Mouse (Mus musculus): Measurements from ENCODE around the gene Scgb1b27. TPM values are rescaled to one million over a fixed set of nuclear protein-coding genes. Genes with fewer than 3 reads are reported as not detected.
"Not testable (repeated sequence)": the region's sequence is repeated elsewhere in the genome, so short reads cannot be mapped to it uniquely, and the experiment has no call there.

Scgb1b27 gene
- not detected in 2 replicates for polyA plus RNA-seq (2016; fragmentation: Nextera tagmentation; extraction: Ambion mirVana)

DNA sequence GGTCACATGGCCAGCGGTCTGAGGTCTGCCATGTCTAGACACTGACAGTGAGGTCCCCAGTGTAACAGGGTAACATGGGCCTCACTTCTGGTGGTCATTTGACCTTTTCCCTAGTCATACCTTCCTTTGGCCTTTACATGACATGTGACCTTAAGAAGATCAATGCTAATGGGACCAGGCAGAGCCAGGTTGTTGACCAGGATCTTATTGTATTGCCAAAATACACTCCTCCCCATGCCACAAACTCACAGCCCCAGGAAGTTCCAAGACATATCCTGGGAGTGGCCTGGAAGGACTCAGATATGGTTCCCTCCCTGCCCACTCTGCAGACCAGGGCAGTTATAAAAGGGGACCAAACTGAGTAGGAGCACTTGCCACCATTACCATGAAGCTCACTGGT lies at the start of gene Scgb1b27:
Scgb1b27 (plus strand) TSS at position 301 of the 400 bp plus-strand sequence.
- not testable (repeated sequence) for H3K4me3 ChIP-seq; ATAC-seq (ENCODE audit: low FRiP score, low read depth); H3K36me3 ChIP-seq; H3K27me3 ChIP-seq; H3K4me1 ChIP-seq; H3K9ac ChIP-seq (replicated peaks); H3K27ac ChIP-seq (replicated peaks); H3K4me2 ChIP-seq (replicated peaks)
- WGBS = 90% methylated on average over 1 of the region's 1 CpGs
- peaks cover 71% of the 10 kb centered on the region for H3K9me3 ChIP-seq

DNA sequence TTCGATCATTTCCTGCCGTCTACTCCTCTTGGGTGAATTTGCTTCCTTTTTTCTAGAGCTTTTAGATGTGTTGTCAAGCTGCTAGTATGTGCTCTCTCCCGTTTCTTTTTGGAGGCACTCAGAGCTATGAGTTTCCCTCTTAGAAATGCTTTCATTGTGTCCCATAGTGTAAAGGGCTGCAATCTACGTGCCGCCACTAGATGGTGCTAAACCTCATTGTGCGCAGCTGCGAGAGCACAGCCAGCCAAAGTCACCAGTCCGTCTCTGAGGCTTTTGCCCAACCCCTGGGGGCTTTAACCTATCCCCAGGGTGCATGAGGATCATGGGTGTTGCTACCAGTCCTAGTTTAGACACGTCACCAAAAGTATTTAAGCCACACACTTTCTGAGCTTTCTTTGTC lies 39.0 kb upstream of the Scgb1b27 start:
- peaks cover 22% of the 10 kb centered on the region; the same call in 1 of the 2 replicates for H3K9me3 ChIP-seq
- not testable (repeated sequence) for H3K27ac ChIP-seq (replicated peaks); H3K4me2 ChIP-seq (replicated peaks); H3K9ac ChIP-seq (replicated peaks); H3K36me3 ChIP-seq; H3K4me1 ChIP-seq; H3K4me3 ChIP-seq; H3K27me3 ChIP-seq; ATAC-seq (ENCODE audit: low FRiP score, low read depth)
- 36% methylated on average over 8 of the region's 9 CpGs for WGBS

DNA sequence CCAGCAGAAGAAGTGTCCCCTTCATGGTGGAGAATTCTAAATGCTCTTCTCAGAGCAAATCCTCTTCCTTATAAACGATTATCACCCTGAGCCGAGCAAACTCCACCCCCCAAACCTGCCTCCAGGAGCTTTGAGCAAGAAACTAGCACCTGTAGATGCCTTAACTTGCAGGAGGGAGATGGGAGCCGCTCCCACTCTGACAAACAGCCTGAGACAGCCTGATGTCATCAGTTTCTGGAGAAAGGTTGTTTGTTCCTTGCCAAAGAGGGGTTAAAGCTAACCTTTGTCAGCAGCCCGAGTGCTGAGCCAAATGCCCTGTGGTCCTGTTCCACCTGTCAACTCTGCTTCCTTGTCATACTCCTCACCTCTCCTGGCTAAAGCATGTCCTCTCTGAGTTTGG lies 7.4 kb upstream of the Scgb1b27 start, which contains the start of gene Scgb2b27:
Scgb2b27 (minus strand) TSS at position 101 of the 400 bp plus-strand sequence.
- H3K4me3 ChIP-seq = no peak within 1 kb of the TSS
- ATAC-seq (ENCODE audit: low FRiP score, low read depth) = no peak
- H3K27ac ChIP-seq (replicated peaks) = no peak within 1 kb of the TSS
- no peaks in the 10 kb centered on the region for H3K4me1 ChIP-seq
- WGBS = 74% methylated on average over 4 of the region's 4 CpGs
- peaks cover 50% of the 10 kb centered on the region for H3K9me3 ChIP-seq
- H3K9ac ChIP-seq (replicated peaks) = no peak within 1 kb of the TSS
- H3K27me3 ChIP-seq = no peaks in the 10 kb centered on the region
- H3K36me3 ChIP-seq = no peaks in the 10 kb centered on the region
- no peak within 1 kb of the TSS for H3K4me2 ChIP-seq (replicated peaks)

DNA sequence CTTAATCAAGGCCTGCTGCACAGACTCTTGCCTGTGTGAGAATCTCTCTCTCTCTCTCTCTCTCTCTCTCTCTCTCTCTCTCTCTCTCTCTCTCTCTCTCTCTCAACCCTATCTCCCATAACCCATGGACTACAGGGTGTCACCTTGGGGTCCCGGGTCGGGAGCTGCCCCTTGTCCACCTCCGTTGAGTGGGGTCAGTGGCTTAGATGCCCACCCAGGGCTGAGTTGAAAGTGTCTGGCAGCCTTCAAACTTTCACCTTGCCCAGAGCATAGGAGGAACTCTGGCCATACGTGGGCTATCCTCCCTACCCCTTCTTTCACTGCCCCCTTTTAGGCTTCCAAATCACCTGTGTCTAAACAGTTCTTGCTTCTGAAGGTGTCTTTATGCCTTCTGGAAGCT lies 4.4 kb downstream of the Scgb1b27 start:
- H3K4me1 ChIP-seq = no peaks in the 10 kb centered on the region

DNA sequence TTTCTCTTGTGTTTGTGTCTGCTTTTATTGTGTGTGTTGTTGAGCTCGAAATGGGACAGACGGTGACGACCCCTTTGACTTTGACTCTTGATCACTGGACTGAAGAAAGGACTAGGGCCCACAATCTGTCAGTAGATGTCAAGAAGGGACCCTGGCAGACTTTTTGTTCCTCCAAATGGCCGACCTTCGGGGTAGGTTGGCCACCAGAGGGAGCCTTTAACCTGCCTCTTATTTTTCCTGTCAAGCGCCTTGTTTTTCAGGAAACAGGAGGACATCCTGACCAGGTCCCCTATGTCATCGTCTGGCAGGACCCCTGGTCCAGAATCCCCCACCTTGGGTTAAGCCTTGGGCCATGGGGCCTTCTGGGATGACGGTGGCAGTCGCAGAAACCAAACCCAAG lies 5.9 kb downstream of the Scgb1b27 start:
- H3K27ac ChIP-seq (replicated peaks); ATAC-seq (ENCODE audit: low FRiP score, low read depth); H3K27me3 ChIP-seq; H3K4me3 ChIP-seq; H3K9ac ChIP-seq (replicated peaks); H3K36me3 ChIP-seq; H3K4me2 ChIP-seq (replicated peaks); H3K4me1 ChIP-seq: not testable (repeated sequence)
- H3K9me3 ChIP-seq = peaks cover 78% of the 10 kb centered on the region
- WGBS = 89% methylated on average over 9 of the region's 9 CpGs

More for the DNA sequence above, 4.4 kb downstream of the Scgb1b27 start:
- Histone ChIP-seq H3K27ac (replicated peaks) (no peak overlapping the region), H3K9me3 (peaks cover 74% of the 10 kb centered on the region), H3K4me3 (no peak overlapping the region), H3K27me3 (no peaks in the 10 kb centered on the region), H3K36me3 (no peaks in the 10 kb centered on the region), H3K9ac (replicated peaks) (no peak overlapping the region), H3K4me2 (replicated peaks) (no peak overlapping the region)
- 84% methylated on average over 4 of the region's 4 CpGs for WGBS
- no peak for ATAC-seq (ENCODE audit: low FRiP score, low read depth)

DNA sequence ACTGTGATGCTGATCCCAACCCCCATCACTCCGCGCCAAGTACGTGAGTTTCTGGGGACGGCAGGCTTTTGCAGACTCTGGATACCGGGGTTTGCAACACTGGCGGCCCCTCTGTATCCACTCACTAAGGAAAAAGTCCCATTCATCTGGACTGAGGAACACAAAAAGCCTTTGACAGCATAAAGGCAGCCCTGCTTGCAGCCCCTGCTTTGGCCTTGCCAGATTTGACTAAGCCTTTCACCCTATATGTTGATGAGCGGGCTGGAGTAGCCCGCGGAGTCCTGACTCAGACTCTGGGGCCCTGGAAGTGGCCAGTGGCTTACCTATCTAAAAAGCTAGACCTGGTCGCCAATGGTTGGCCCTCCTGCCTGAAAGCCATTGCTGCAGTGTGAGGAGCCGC lies 8.7 kb downstream of the Scgb1b27 start:
- no peak for ATAC-seq (ENCODE audit: low FRiP score, low read depth)
- WGBS = 94% methylated on average over 11 of the region's 11 CpGs

DNA sequence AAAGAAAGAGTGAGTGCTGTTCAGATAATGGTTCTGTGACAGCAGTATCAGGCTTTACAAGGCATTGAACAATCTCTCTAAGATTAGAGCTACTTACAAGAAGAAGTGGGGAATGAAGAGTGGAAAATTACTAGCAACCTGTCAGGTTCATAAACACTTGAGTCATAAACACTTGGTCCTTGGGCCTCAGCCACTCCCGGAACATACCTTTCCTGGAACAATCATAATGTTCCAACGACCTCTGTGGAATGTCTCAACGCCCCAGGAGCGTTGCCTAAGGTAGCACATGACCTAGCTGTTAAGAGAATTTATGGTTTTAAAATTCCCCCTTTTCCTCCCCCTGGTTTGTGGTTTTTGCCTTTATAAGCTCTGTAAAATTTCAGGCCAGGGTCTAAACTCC lies 13.3 kb downstream of the Scgb1b27 start:
- H3K27ac ChIP-seq (replicated peaks); H3K4me1 ChIP-seq; H3K36me3 ChIP-seq; H3K27me3 ChIP-seq; H3K9ac ChIP-seq (replicated peaks); H3K4me3 ChIP-seq; ATAC-seq (ENCODE audit: low FRiP score, low read depth); H3K4me2 ChIP-seq (replicated peaks): not testable (repeated sequence)
- WGBS = 65% methylated on average over 3 of the region's 4 CpGs
- H3K9me3 ChIP-seq = peaks cover 53% of the 10 kb centered on the region

More for the DNA sequence above, 8.7 kb downstream of the Scgb1b27 start:
- no peaks in the 10 kb centered on the region for H3K36me3 ChIP-seq
- no peak overlapping the region for H3K9ac ChIP-seq (replicated peaks)
- H3K9me3 ChIP-seq = peaks cover 75% of the 10 kb centered on the region
- no peaks in the 10 kb centered on the region for H3K27me3 ChIP-seq
- H3K4me3 ChIP-seq = no peak overlapping the region
- no peak overlapping the region for H3K27ac ChIP-seq (replicated peaks)
- H3K4me1 ChIP-seq = no peaks in the 10 kb centered on the region
- H3K4me2 ChIP-seq (replicated peaks) = no peak overlapping the region

DNA sequence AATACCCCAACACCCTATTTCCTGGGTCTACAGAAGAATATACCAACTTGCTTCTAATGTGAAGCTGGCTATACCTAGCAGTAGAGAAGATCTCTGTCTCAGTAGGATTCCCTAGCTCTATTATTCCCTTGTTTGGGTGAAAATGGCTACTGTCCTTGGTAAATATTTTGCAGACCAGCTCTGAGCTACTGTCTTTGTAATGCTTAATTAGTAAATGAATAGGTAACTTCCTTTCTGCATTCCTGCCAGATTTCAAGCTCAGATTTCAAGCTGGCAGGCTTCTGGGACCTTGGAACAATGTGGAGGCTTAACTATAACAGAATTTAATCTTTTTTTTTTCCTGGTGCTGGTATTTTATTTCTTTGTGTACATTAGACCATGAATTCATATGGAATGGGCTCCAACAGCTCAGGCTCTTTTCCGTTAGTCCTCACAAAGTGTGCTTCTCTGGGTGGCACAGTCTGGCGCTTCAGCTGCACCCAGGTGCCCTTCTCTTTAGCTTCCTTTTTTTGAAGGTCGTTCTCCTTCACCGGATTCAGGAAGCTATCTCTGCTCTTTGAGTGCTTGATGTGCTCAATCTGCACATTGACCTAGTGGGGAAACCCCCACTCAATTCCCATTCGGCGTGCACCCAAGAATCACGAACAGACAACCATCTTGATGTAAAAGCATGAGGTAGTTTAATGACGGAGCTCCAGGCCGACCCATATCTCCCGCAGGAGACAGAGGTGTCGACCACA lies 15.0 kb downstream of the Scgb1b27 start:
- not testable (repeated sequence) for H3K36me3 ChIP-seq; H3K4me1 ChIP-seq; H3K4me2 ChIP-seq (replicated peaks); ATAC-seq (ENCODE audit: low FRiP score, low read depth); H3K9ac ChIP-seq (replicated peaks); H3K27ac ChIP-seq (replicated peaks); H3K27me3 ChIP-seq; H3K4me3 ChIP-seq
- 88% methylated on average over 11 of the region's 11 CpGs for WGBS
- peaks cover 46% of the 10 kb centered on the region for H3K9me3 ChIP-seq

DNA sequence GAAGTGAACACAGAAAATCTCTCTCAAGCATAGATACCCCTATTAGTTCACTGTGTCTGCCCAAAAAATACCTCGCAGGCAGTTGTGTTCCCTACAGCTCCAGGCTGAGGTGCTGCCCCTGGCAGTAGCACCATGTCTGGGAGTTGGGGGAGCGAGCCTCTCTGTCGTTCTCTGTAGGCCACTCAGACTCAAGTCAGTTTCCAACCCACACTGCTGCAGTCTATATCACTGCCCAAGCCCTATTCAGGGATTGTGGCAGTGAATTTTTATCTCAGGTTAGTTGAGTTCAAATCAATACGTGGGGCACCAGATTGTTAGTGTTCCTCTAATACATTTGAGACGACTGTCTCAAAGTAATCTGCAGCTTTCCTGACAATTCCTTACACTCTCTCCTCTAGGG lies 46.8 kb downstream of the Scgb1b27 start:
- H3K27ac ChIP-seq (replicated peaks); H3K4me2 ChIP-seq (replicated peaks); H3K4me1 ChIP-seq; ATAC-seq (ENCODE audit: low FRiP score, low read depth); H3K9ac ChIP-seq (replicated peaks); H3K27me3 ChIP-seq; H3K4me3 ChIP-seq; H3K36me3 ChIP-seq: not testable (repeated sequence)
- WGBS = 73% methylated on average over 5 of the region's 5 CpGs
- peaks cover 12% of the 10 kb centered on the region; the same call in 1 of the 2 replicates for H3K9me3 ChIP-seq

Other genes starting within 250 kb of the Scgb1b27 start
- not detected in 2 replicates for gene Scgb2b26, start 76.4 kb upstream of the Scgb1b27 start, polyA plus RNA-seq (2016; fragmentation: Nextera tagmentation; extraction: Ambion mirVana)
- gene Scgb2b27, start 7.5 kb upstream of the Scgb1b27 start, polyA plus RNA-seq (2016; fragmentation: Nextera tagmentation; extraction: Ambion mirVana) = not detected in 2 replicates
- gene Scgb1b30, start 73.9 kb downstream of the Scgb1b27 start, polyA plus RNA-seq (2016; fragmentation: Nextera tagmentation; extraction: Ambion mirVana) = not detected in 2 replicates
- gene Wtip, start 111.8 kb downstream of the Scgb1b27 start, polyA plus RNA-seq (2016; fragmentation: Nextera tagmentation; extraction: Ambion mirVana) = 3.0 and 3.8 TPM in 2 replicates
- 247 TPM in 2 replicates for gene Uba2, start 148.1 kb downstream of the Scgb1b27 start, polyA plus RNA-seq (2016; fragmentation: Nextera tagmentation; extraction: Ambion mirVana)
- gene Pdcd2l, start 175.2 kb downstream of the Scgb1b27 start, polyA plus RNA-seq (2016; fragmentation: Nextera tagmentation; extraction: Ambion mirVana) = 64.9 and 74.9 TPM in 2 replicates
- 212 and 218 TPM in 2 replicates for gene Gpi1, start 208.9 kb downstream of the Scgb1b27 start, polyA plus RNA-seq (2016; fragmentation: Nextera tagmentation; extraction: Ambion mirVana)
- 0.76 and 1.1 TPM in 2 replicates for gene Gm6096, start 229.6 kb downstream of the Scgb1b27 start, polyA plus RNA-seq (2016; fragmentation: Nextera tagmentation; extraction: Ambion mirVana)